Mouse (Mus musculus) liver, embryonic 11.5 days (tissue): ENCODE measurements around the gene Ccdc149. TPM values are rescaled to one million over a fixed set of nuclear protein-coding genes. Genes with fewer than 3 reads are reported as not detected.

Source experiments
- ATAC-seq: fragments of 200-750 bp; cut with Nextera tagmentation; replicated peaks from 2 replicates; pipeline ENCODE4 v1.8.0; 2017; ENCODE audit warnings: moderate number of reproducible peaks, mild to moderate bottlenecking, moderate TSS enrichment, moderate library complexity; ENCODE audit not compliant: low FRiP score
- DNase-seq: peaks from one replicate; pipeline ENCODE4 v3.0.0-alpha.2; 2017; ENCODE audit warnings: low spot score
- H3K27ac ChIP-seq: fragments of 300-500 bp; sonication (generic); 2 replicates; pipeline ENCODE4 v1.5.1; 2014; ENCODE audit warnings: mild to moderate bottlenecking, low read depth, low read length, control low read depth
- H3K27me3 ChIP-seq: fragments of 300-500 bp; sonication (generic); replicated peaks from 2 replicates; pipeline ENCODE4 v1.6.1; 2014; ENCODE audit warnings: low read length, mixed read lengths; ENCODE audit not compliant: control insufficient read depth, insufficient read depth
- H3K36me3 ChIP-seq: fragments of 300-500 bp; sonication (generic); 2 replicates; pipeline ENCODE4 v1.6.1; 2014; ENCODE audit warnings: mild to moderate bottlenecking, low read length, moderate library complexity, mixed read lengths; ENCODE audit not compliant: control insufficient read depth, insufficient read depth
- H3K4me1 ChIP-seq: fragments of 300-500 bp; sonication (generic); replicated peaks from 2 replicates; pipeline ENCODE4 v1.6.1; 2014; ENCODE audit warnings: low read length, mixed read lengths; ENCODE audit not compliant: control insufficient read depth, insufficient read depth
- H3K4me2 ChIP-seq: fragments of 300-500 bp; sonication (generic); 2 replicates; pipeline ENCODE4 v1.6.1; 2014; ENCODE audit warnings: mild to moderate bottlenecking, control low read depth, moderate library complexity
- H3K4me3 ChIP-seq: fragments of 300-500 bp; sonication (generic); 2 replicates; pipeline ENCODE4 v1.5.1; 2014; ENCODE audit warnings: low read depth, low read length, control low read depth
- H3K9ac ChIP-seq: fragments of 300-500 bp; sonication (generic); 2 replicates; pipeline ENCODE4 v1.6.1; 2014; ENCODE audit warnings: low read depth, low read length, control low read depth
- H3K9me3 ChIP-seq: fragments of 300-500 bp; sonication (generic); 2 replicates; pipeline ENCODE4 v1.6.1; 2016; ENCODE audit warnings: low read length, inconsistent platforms, mixed read lengths; ENCODE audit not compliant: control insufficient read depth
- WGBS: fragments of 180-500 bp; shearing (Covaris S2); extraction: QIAGEN DNeasy Blood & Tissue Kit; methylation state at CpG from one replicate; pipeline ENCODE4 v1.1.7; 2014; 5-methylcytosine and 5-hydroxymethylcytosine counted together
- polyA plus RNA-seq: library from polyadenylated mRNA; unstranded; fragments of >200 nt; fragmentation: Nextera tagmentation; extraction: Ambion mirVana; gene quantifications from 2 replicates; pipeline ENCODE4 v1.2.1, GENCODE M21; 2014

Ccdc149 gene
- polyA plus RNA-seq, 1 experiment from 2014 or later = 1.1 TPM

DNA sequence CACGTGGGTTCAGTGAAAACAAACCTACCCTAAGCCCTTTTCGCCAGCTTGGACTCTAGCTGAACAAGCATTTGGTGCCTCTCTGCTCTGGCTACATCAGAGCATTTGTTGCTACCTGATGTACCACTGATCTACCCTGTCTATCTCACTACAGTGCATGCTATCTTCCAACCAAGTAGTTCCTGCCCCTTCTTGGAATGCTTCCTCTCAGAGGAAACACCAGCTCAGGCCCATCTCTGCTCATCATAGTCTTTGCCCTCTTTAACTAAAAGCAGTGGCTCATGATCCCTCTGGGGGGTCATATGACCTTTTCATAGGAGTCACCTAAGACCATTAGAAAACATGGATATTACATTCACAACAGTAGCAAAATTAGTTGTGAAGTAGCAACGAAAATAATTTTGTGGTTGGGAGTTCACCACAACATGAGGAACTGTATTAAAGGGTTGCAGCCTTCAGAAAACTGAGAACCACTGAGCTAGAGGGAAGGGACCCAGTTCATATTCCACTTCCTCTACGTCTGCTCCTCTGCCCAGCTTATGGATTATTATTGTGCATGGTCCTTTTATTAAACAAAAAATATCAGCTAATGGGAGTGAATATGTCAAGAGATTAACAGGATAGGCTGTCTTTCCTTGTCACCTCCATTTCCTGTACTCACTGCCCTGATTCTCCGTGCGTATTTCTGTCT is 9.7 kb downstream of the Ccdc149 start:
- H3K4me1 ChIP-seq = no peaks in the 10 kb centered on the region
- H3K4me2 ChIP-seq = no peak overlapping the region
- no peak for ATAC-seq
- WGBS = 54% methylated on average over 6 of the region's 6 CpGs
- no peak overlapping the region for H3K4me3 ChIP-seq
- H3K36me3 ChIP-seq = no peaks in the 10 kb centered on the region
- H3K9me3 ChIP-seq = no peaks in the 10 kb centered on the region
- no peaks in the 10 kb centered on the region for H3K27me3 ChIP-seq
- H3K9ac ChIP-seq = no peak overlapping the region
- DNase-seq = no peak
- H3K27ac ChIP-seq = no peak overlapping the region

- DNase-seq = no peak
- Histone ChIP-seq H3K27me3 (no peaks in the 10 kb centered on the region), H3K27ac (no peak overlapping the region), H3K9me3 (no peaks in the 10 kb centered on the region), H3K9ac (no peak overlapping the region), H3K4me3 (no peak overlapping the region), H3K4me2 (no peak overlapping the region), H3K36me3 (no peaks in the 10 kb centered on the region), H3K4me1 (no peaks in the 10 kb centered on the region)
- ATAC-seq = no peak
- WGBS = 40% methylated on average over 4 of the region's 4 CpGs
Observed at GRCm38 (mm10) chr5:52459308-52459707, 12.0 kb downstream of the Ccdc149 start.

- Histone ChIP-seq H3K27ac (no peak overlapping the region), H3K36me3 (no peaks in the 10 kb centered on the region), H3K9ac (no peak overlapping the region), H3K4me1 (no peaks in the 10 kb centered on the region), H3K9me3 (no peaks in the 10 kb centered on the region), H3K4me3 (no peak overlapping the region), H3K4me2 (no peak overlapping the region), H3K27me3 (no peaks in the 10 kb centered on the region)
- 65% methylated on average over 6 of the region's 6 CpGs for WGBS
- DNase-seq = no peak
- ATAC-seq = no peak
Observed at GRCm38 (mm10) chr5:52457154-52457553, 14.2 kb downstream of the Ccdc149 start.

DNA sequence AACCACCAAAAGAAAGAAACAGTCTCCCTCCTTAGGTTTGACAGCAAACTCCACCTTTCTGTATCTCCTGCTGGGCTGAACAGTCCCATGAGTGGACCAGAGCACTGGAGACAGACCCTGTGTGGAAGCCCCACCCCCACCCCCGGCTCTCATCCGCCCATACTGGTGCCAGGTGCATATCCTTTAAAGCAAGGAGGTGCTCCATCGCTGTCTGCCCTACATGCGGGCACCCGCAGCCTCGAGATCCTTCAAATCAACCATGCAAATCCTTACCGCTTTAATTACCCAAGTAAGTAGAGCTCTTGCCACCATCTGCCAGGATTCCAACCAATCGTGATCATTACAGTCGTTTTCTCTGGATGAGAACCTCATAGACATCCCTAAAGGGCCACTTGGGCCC is 20.5 kb downstream of the Ccdc149 start:
- 84% methylated on average over 9 of the region's 9 CpGs for WGBS
- no peak overlapping the region for H3K27ac ChIP-seq
- no peaks in the 10 kb centered on the region for H3K27me3 ChIP-seq
- no peak overlapping the region for H3K9ac ChIP-seq
- no peak for ATAC-seq
- H3K36me3 ChIP-seq = no peaks in the 10 kb centered on the region
- DNase-seq = no peak
- H3K9me3 ChIP-seq = no peaks in the 10 kb centered on the region
- H3K4me1 ChIP-seq = no peaks in the 10 kb centered on the region
- H3K4me3 ChIP-seq = no peak overlapping the region
- no peak overlapping the region for H3K4me2 ChIP-seq

DNA sequence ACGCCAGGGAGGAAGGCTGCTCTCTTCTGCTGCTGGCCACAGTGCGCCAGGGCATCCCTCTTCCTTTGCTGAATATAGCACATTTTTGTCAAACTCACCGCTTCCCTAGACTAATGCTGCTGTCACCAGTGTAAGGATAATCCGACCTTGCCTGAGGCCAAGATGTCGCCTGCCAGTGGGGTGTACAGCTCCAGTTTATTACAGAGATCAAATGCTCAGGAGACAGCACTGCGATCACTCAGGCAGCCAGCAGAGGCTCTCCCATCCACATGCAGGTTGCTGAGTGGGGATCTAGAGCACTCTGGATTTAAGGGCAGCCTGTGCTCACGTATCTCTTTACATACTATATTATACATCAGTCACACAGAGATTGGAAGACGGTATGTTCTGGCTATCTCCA is 22.1 kb downstream of the Ccdc149 start:
- Histone ChIP-seq H3K9ac (no peak overlapping the region), H3K9me3 (no peaks in the 10 kb centered on the region), H3K4me1 (no peaks in the 10 kb centered on the region), H3K4me2 (no peak overlapping the region), H3K4me3 (no peak overlapping the region), H3K27ac (no peak overlapping the region), H3K36me3 (no peaks in the 10 kb centered on the region), H3K27me3 (no peaks in the 10 kb centered on the region)
- no peak for ATAC-seq
- WGBS = 75% methylated on average over 8 of the region's 8 CpGs
- DNase-seq = no peak

DNA sequence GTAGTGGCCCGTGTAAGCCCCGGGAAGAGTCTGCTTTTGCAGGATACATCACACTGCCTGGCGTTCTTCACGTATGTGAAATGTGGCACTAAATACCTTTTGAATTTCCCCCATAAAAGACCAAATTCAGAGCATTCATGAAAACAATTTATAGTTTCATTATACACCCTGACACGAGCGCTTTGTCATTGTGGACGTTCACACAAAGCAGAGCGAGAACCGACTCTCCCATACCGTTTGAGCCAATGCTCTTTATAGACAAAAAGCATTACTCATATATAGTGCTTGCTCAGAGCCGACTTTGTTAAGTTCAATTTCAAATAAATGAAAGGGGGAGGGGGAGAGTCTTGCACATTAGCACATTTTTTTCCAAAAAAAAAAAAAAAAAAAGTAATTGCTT is 31.0 kb downstream of the Ccdc149 start:
- H3K4me2 ChIP-seq = no peak overlapping the region
- H3K4me3 ChIP-seq = no peak overlapping the region
- DNase-seq = no peak
- H3K4me1 ChIP-seq = no peaks in the 10 kb centered on the region
- H3K36me3 ChIP-seq = no peaks in the 10 kb centered on the region
- no peaks in the 10 kb centered on the region for H3K27me3 ChIP-seq
- H3K27ac ChIP-seq = no peak overlapping the region
- ATAC-seq = no peak
- WGBS = 91% methylated on average over 11 of the region's 11 CpGs
- no peaks in the 10 kb centered on the region for H3K9me3 ChIP-seq
- no peak overlapping the region for H3K9ac ChIP-seq

- H3K27ac ChIP-seq = no peak overlapping the region
- H3K4me2 ChIP-seq = no peak overlapping the region
- DNase-seq (no peak), ATAC-seq (no peak)
- 86% methylated on average over 7 of the region's 7 CpGs for whole genome bisulfite sequencing
- H3K9ac ChIP-seq = no peak overlapping the region
- no peaks in the 10 kb centered on the region for H3K4me1 ChIP-seq
- H3K4me3 ChIP-seq = no peak overlapping the region
- H3K36me3 ChIP-seq = no peaks in the 10 kb centered on the region
- H3K27me3 ChIP-seq = no peaks in the 10 kb centered on the region
- no peaks in the 10 kb centered on the region for H3K9me3 ChIP-seq
Observed at GRCm38 (mm10) chr5:52438946-52439345, 32.4 kb downstream of the Ccdc149 start.

GRCm38 (mm10) chr5:52435533-52435932 is 35.8 kb downstream of the Ccdc149 start:
- Histone ChIP-seq H3K9me3 (no peaks in the 10 kb centered on the region), H3K27ac (no peak overlapping the region), H3K4me3 (no peak overlapping the region), H3K4me1 (no peaks in the 10 kb centered on the region), H3K36me3 (no peaks in the 10 kb centered on the region), H3K27me3 (no peaks in the 10 kb centered on the region), H3K9ac (no peak overlapping the region), H3K4me2 (no peak overlapping the region)
- 71% methylated on average over 6 of the region's 6 CpGs for WGBS
- ATAC-seq = no peak
- DNase-seq = no peak

- Histone ChIP-seq H3K27ac (no peak overlapping the region), H3K9me3 (no peaks in the 10 kb centered on the region), H3K27me3 (no peaks in the 10 kb centered on the region), H3K9ac (no peak overlapping the region), H3K4me3 (no peak overlapping the region), H3K4me2 (no peak overlapping the region), H3K4me1 (no peaks in the 10 kb centered on the region), H3K36me3 (no peaks in the 10 kb centered on the region)
- DNase-seq (no peak), ATAC-seq (no peak)
- 59% methylated on average over 8 of the region's 8 CpGs for WGBS
Observed at GRCm38 (mm10) chr5:52431276-52431844, 40.0 kb downstream of the Ccdc149 start.
